Mouse (Mus musculus): ENCODE data around the gene Hoxb7. TPM values are rescaled to one million over a fixed set of nuclear protein-coding genes. Genes with fewer than 3 reads are reported as not detected.

Gene Hoxb7
- polyA plus RNA-seq (2017; shearing (Covaris generic)), result not detected

DNA sequence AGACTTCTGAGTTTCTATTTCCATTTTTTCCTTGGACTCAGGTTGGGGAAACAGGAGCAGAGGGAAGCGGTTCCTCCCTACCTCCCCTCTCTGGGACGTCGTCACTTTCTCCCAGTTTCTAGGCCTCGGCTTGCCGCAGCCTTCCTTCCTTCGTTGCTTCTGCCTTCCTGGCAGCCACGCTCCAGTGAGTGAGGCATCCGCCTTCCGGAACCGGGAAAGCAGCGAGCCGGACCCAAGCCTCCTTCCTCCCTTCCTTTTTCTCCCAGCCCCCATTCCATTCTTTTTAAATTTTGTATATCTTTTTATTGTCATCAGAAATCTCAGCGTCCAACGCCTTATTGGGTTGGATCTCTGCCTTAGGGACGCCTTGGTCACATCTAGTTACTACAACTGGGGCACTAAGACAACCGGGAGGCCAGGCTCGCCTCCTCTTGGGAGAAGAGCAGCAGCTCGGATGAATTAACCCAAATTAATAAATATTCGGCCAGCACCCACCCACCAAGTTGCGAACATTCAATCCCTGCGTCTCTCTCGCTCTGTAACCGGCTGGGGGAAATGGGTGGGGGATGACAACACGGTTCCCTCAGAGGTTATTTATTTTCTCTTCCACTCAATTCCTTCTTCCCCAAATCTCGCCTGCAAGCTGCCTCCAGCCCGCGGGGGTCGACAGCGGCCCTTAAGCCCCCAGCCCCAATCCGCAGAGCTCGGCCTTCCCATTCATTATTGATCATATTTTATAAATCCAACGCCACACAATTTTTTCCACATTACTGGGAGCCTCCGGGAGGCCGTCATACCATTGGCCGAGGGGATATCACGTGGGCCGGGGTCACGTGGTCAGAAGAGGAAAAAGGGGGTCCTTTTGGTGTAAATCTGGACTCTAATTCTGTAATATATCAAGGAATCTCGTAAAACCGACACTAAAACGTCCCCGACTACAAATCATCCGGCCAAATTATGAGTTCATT is at the start of gene Hoxb7:
Gene Hoxb7, plus strand, starts transcription at position 853 of the 968 bp plus-strand sequence.

DNA sequence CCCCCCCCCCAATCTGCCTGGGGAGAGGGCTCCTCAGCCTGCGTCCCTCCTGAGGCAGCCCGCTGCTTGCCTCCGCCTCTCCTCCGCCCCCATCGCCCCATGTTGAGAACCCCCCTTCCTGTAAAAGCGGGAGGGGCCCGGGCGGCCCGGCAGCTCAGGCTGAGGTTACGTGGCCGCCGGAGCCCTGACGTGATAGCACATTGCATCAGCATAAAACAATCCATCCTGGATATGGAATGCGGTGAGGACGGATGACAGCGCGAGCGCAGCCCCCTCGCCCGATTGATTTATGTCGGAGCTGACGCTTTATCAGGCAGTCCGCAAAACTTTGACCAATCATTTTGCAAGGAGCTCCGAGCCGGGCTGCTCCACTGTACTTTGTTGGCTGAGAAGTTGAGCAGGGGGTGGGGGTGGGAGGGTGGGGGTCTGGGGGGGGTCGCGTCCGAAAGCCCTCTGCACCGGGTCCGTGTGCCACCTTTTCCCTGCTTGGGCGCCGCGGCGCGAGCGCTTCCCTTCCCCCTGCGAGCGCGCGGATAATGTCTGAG is 15.4 kb upstream of the Hoxb7 start, which contains the start of gene Hoxb9:
Gene Hoxb9, plus strand, starts transcription at position 462 of the 545 bp plus-strand sequence.

DNA sequence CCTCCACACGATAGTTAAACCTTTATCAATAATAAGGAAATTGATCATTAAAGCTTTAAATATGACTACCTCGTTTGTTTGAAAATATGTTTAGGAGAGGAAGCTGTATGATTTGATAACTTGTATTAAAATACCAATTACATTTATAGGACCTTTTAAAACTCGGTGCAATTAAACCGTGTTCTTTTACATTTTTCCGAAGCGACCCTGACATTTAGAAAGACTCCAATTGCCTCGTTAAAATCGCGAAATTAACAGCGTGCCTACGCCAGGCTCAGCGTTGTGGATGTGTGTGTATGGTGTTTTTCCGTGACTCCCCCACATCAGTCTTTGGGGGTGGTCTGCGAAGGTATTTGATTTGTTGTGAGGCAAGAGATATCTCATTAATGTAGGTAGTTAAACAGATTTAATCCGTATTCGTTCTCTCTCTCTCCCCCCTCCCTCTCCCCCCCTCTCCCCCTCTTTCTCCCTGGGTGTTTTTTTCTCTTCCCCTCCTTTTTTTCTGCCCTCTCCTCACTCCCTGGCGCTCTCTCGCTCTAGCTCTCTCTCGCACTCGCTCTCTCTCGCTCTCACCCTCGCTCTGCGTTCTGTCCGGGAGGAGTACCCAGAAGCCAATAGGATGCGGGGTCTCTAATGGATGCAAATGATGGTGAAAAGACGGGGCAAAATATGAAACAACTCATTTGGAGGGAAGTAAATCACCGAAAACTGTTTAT is 4.4 kb upstream of the Hoxb7 start, which contains the start of gene Hoxb8:
Gene Hoxb8, plus strand, starts transcription at position 51 of the 716 bp plus-strand sequence.

DNA sequence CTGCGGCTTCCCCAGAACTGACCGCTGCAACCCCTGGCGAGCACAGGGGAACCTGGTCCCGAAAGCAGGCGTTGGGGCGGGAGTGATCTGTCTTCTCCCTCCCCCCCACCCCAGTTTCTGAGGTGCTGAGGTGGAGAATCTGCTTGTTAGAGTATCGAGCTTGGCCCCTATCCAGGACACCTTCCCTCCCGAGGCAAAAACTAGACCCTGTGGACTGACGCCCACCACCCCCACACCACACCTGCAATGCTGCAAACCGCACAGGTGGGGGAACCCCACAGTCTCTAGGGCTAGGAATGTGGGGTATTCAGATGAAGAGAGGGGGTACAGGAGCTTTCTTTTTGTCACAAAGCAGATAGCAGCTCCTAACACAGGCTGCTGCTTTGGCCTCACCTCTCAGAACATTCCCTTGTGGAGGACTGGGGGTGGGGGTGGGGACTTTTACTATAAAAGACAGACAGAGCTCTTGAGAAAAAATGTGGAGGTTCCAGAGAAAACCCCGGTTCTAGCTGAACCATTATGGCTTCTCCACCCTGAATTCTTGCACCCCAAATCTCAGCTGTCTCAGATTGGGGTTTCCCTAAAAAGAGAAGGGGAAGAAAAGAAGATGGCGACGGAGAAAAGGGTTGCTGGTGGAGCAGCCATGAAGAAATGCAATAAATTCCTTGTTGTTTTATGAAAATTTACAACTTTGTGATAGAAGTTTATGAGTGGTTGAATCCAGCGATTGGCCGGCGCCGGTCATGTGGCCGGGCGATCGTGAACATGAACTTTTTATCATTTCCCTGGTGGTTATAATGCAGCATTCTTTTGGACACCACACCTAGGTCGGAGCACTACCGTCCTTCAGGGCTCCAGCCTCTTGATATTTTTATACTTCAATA is 5.5 kb downstream of the Hoxb7 start, which contains the start of gene Hoxb6:
Gene Hoxb6, plus strand, starts transcription at position 796 of the 884 bp plus-strand sequence.

DNA sequence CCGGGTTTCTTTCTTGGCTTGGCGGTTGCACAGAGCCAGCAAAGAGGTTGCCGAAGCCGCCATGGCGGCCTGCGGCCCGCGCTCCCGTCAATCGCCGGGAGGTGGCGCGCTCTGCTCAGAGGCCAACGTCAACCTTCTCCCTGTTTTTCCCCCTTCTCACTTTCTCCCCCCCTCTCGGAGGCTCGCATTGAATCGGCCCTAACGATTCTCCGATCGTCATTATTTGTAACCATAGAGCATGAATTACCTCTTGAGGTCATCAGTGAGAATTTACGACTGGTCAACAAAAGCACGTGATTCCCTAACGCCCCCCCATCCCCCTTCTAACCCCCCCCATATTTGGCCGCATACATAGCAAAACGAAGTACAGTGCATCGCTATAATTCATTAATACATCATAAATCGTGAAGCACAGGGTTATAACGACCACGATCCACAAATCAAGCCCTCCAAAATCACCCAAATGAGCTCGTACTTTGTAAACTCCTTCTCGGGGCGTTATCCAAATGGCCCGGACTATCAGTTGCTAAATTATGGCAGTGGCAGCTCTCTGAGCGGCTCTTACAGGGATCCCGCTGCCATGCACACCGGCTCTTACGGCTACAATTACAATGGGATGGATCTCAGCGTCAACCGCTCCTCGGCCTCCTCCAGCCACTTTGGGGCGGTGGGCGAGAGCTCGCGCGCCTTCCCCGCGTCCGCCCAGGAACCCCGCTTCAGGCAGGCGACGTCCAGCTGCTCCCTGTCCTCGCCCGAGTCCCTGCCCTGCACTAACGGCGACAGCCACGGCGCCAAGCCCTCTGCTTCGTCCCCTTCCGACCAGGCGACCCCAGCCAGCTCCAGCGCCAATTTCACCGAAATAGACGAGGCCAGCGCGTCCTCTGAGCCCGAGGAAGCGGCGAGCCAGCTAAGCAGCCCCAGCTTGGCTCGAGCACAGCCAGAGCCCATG is 17.0 kb downstream of the Hoxb7 start, which contains the start of gene Hoxb5:
Gene Hoxb5, plus strand, starts transcription at position 186 of the 949 bp plus-strand sequence.

DNA sequence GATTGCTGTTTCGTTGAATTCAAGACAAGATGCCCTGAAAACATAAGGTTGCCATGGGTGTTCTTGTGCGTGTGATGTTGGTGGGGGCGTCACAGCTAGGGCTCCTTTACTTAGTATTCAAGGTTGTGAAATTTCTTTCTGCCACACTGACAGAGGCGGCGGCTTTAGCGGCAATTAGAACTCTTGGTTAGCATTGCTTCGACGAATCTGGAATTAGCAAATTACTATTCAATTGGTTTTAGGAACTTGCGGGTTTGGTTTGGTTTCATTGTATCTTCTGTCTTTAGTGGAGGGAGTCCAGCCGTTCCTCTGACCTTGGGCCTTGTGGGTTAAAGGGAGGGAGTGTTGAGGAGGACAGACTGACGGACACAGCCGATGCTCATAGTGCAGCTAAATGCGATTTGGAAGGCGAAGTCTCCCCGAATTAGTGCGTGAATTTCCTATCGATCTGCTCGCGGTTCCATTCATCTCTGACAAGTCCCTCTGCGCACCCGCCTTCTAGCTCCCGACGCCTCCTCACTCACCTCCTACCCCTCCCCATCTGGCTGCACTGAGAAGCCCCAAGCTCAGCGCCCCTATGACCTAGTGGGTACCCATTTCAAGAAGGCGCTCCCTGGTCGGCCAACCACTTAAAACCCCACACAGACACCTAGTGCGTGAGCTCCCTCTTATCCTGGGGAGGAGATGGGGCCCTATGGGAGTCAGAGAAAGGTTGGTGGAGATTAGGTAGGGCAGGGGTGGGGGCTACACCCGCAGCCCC is 31.4 kb downstream of the Hoxb7 start, which contains the start of gene Hoxb4:
Gene Hoxb4, plus strand, starts transcription at position 660 of the 760 bp plus-strand sequence.

DNA sequence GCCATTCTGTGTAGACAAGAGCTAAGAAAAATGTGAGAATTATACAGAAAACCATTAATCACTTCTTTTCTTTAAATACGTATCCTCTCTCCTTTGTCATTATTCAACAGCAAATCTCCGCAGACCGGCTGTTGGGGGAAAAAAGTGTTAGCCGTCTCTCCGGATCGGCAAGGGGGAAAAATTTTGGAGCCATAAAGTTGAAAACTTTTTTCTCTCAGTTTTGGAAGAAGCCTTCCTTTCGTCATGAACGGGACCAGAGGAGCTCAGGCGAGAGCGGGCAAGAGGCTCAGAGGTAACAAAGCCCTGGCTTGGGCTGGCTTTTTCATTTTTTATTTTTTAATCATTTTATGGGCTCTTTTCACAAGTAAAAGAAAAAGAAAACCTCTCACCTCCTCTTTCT is 36.7 kb downstream of the Hoxb7 start, which contains the start of gene Hoxb3:
Gene Hoxb3, plus strand, starts transcription at position 173 of the 400 bp plus-strand sequence.

Other genes with a start within 250 kb of the Hoxb7 start
- gene Ube2z, start 221.2 kb upstream of the Hoxb7 start, polyA plus RNA-seq (2017; shearing (Covaris generic)), result 42.9 TPM
- 364 TPM for gene Atp5g1, start 211.0 kb upstream of the Hoxb7 start, polyA plus RNA-seq (2017; shearing (Covaris generic))
- not detected for gene Calcoco2, start 174.7 kb upstream of the Hoxb7 start, polyA plus RNA-seq (2017; shearing (Covaris generic))
- not detected for gene Ttll6, start 152.8 kb upstream of the Hoxb7 start, polyA plus RNA-seq (2017; shearing (Covaris generic))
- gene Hoxb13, start 92.3 kb upstream of the Hoxb7 start, polyA plus RNA-seq (2017; shearing (Covaris generic)), result not detected
- gene Hoxb9, start 15.2 kb upstream of the Hoxb7 start, polyA plus RNA-seq (2017; shearing (Covaris generic)), result not detected
- gene Hoxb8, start 4.7 kb upstream of the Hoxb7 start, polyA plus RNA-seq (2017; shearing (Covaris generic)), result not detected
- not detected for gene Hoxb6, start 5.9 kb downstream of the Hoxb7 start, polyA plus RNA-seq (2017; shearing (Covaris generic))
- gene Hoxb5, start 16.7 kb downstream of the Hoxb7 start, polyA plus RNA-seq (2017; shearing (Covaris generic)), result 0.10 TPM
- gene Hoxb4, start 31.6 kb downstream of the Hoxb7 start, polyA plus RNA-seq (2017; shearing (Covaris generic)), result 0.41 TPM
- gene Hoxb3, start 36.7 kb downstream of the Hoxb7 start, polyA plus RNA-seq (2017; shearing (Covaris generic)), result 0.11 TPM
- gene Hoxb2, start 63.9 kb downstream of the Hoxb7 start, polyA plus RNA-seq (2017; shearing (Covaris generic)), result not detected
- 0.28 TPM for gene Hoxb1, start 79.1 kb downstream of the Hoxb7 start, polyA plus RNA-seq (2017; shearing (Covaris generic))
- gene Skap1, start 178.0 kb downstream of the Hoxb7 start, polyA plus RNA-seq (2017; shearing (Covaris generic)), result 725 TPM